Mouse (Mus musculus) testis, adult 2 months (tissue): Measurements from ENCODE around the gene Elmo1. TPM values are rescaled to one million over a fixed set of nuclear protein-coding genes. Genes with fewer than 3 reads are reported as not detected.

Source experiments
- H3K27ac ChIP-seq: fragments of 200-500 bp; 2 replicates; pipeline ENCODE4 v1.5.1; 2012; ENCODE audit warnings: low read depth, low read length; ENCODE audit not compliant: control insufficient read depth, insufficient read depth
- H3K27me3 ChIP-seq: fragments of 200-500 bp; 2 replicates; pipeline ENCODE4 v1.6.1; 2012; ENCODE audit warnings: mild to moderate bottlenecking, low read length, moderate library complexity; ENCODE audit not compliant: control insufficient read depth, insufficient read depth
- H3K36me3 ChIP-seq: fragments of 200-500 bp; 2 replicates; pipeline ENCODE4 v1.6.1; 2012; ENCODE audit warnings: mild to moderate bottlenecking, low read length; ENCODE audit not compliant: control insufficient read depth, insufficient read depth
- H3K4me1 ChIP-seq: fragments of 200-500 bp; 2 replicates; pipeline ENCODE4 v1.6.1; 2012; ENCODE audit warnings: low read length; ENCODE audit not compliant: control insufficient read depth, insufficient read depth
- H3K4me3 ChIP-seq: fragments of 200-500 bp; 2 replicates; pipeline ENCODE4 v1.5.1; 2012; ENCODE audit warnings: low read depth, mild to moderate bottlenecking, low read length, moderate library complexity, mixed read lengths; ENCODE audit not compliant: control insufficient read depth
- CTCF ChIP-seq: fragments of 200-500 bp; IDR thresholded peaks from 2 replicates; pipeline ENCODE4 v1.5.1; 2012; ENCODE audit warnings: low read depth, mild to moderate bottlenecking, inconsistent platforms, low read length, moderate library complexity; ENCODE audit not compliant: control insufficient read depth, insufficient read depth, insufficient replicate concordance
- POLR2A ChIP-seq: fragments of 200-500 bp; IDR thresholded peaks from 2 replicates; pipeline ENCODE4 v1.6.1; 2012; ENCODE audit warnings: low read depth, mild to moderate bottlenecking, inconsistent platforms, low read length, moderate library complexity; ENCODE audit not compliant: control insufficient read depth
- polyA plus RNA-seq: library from polyadenylated mRNA; depleted of rRNA; stranded (reverse); fragments of >200 nt; gene quantifications from 2 replicates; pipeline ENCODE4 v1.2.3, GENCODE M21; 2012

Gene Elmo1
- polyA plus RNA-seq, 1 experiment = 17.9 TPM

- Histone ChIP-seq H3K36me3 (no peaks in the 10 kb centered on the region), H3K27me3 (no peaks in the 10 kb centered on the region), H3K4me3 (no peak overlapping the region), H3K4me1 (no peaks in the 10 kb centered on the region), H3K27ac (no peak overlapping the region)
- TF ChIP-seq CTCF (no peak; the same call in 1 of the 2 replicates), POLR2A (no peak)
These were observed 229.8 kb downstream of the Elmo1 start for GRCm38 (mm10) chr13:20320232-20320631.

- no peak for TF ChIP-seq POLR2A
- TF ChIP-seq CTCF = no peak
- H3K27ac ChIP-seq = no peak overlapping the region
- H3K27me3 ChIP-seq = no peaks in the 10 kb centered on the region
These were observed 233.1 kb downstream of the Elmo1 start for GRCm38 (mm10) chr13:20323478-20323877.

GRCm38 (mm10) chr13:20327064-20327463 is 236.7 kb downstream of the Elmo1 start:
- H3K4me3 ChIP-seq = no peak overlapping the region
- TF ChIP-seq POLR2A = no peak
- TF ChIP-seq CTCF = no peak
- no peaks in the 10 kb centered on the region for H3K4me1 ChIP-seq
- no peaks in the 10 kb centered on the region for H3K27me3 ChIP-seq
- H3K36me3 ChIP-seq = no peaks in the 10 kb centered on the region
- no peak overlapping the region for H3K27ac ChIP-seq

More at GRCm38 (mm10) chr13:20323478-20323877, 233.1 kb downstream of the Elmo1 start:
- no peak overlapping the region for H3K4me3 ChIP-seq
- H3K4me1 ChIP-seq = no peaks in the 10 kb centered on the region
- H3K36me3 ChIP-seq = no peaks in the 10 kb centered on the region

GRCm38 (mm10) chr13:20327975-20328374 is 237.6 kb downstream of the Elmo1 start:
- no peaks in the 10 kb centered on the region for H3K36me3 ChIP-seq
- H3K4me3 ChIP-seq = no peak overlapping the region
- H3K27me3 ChIP-seq = no peaks in the 10 kb centered on the region
- TF ChIP-seq CTCF = no peak
- no peak for TF ChIP-seq POLR2A
- no peaks in the 10 kb centered on the region for H3K4me1 ChIP-seq
- H3K27ac ChIP-seq = no peak overlapping the region

GRCm38 (mm10) chr13:20328672-20329071 is 238.3 kb downstream of the Elmo1 start:
- Histone ChIP-seq H3K27ac (no peak overlapping the region), H3K27me3 (no peaks in the 10 kb centered on the region), H3K36me3 (no peaks in the 10 kb centered on the region), H3K4me3 (no peak overlapping the region), H3K4me1 (no peaks in the 10 kb centered on the region)
- no peak for TF ChIP-seq CTCF
- TF ChIP-seq POLR2A = no peak

- H3K4me1 ChIP-seq = no peaks in the 10 kb centered on the region
- H3K27me3 ChIP-seq = no peaks in the 10 kb centered on the region
- TF ChIP-seq POLR2A (no peak), CTCF (no peak)
- no peak overlapping the region for H3K27ac ChIP-seq
- no peaks in the 10 kb centered on the region for H3K36me3 ChIP-seq
- H3K4me3 ChIP-seq = no peak overlapping the region
These were observed 240.6 kb downstream of the Elmo1 start for GRCm38 (mm10) chr13:20330954-20331353.

GRCm38 (mm10) chr13:20335051-20335888 is 244.9 kb downstream of the Elmo1 start:
- Histone ChIP-seq H3K36me3 (no peaks in the 10 kb centered on the region), H3K27ac (no peak overlapping the region), H3K27me3 (no peaks in the 10 kb centered on the region), H3K4me1 (no peaks in the 10 kb centered on the region), H3K4me3 (no peak overlapping the region)
- TF ChIP-seq POLR2A = no peak
- TF ChIP-seq CTCF = no peak
